ENCODE assay signal across 8 mouse cellular contexts in genomic region chr10:40247166-40247716, GRCm38 (mm10). TPM values are rescaled to one million over a fixed set of nuclear protein-coding genes. Genes with fewer than 3 reads are reported as not detected.
A peak's percentile ranks its signal among the peaks of the same experiment; 100 is the strongest.
DNase-seq lines count a peak whose midpoint lies in the region; ATAC-seq and TF ChIP-seq lines count a peak whose summit lies in the region.

No protein-coding gene starts in this region.

- TF ChIP-seq CTCF in bone marrow macrophage, adult 2 months (IDR thresholded peaks at IDR 0.05; ENCODE audit: low read depth, low read length): no peak
- TF ChIP-seq CTCF in forebrain, postnatal 0 days (IDR thresholded peaks at IDR 0.05; ENCODE audit: low read depth): no peak

- H3K27ac ChIP-seq in kidney, embryonic 15.5 days: peak overlapping the region; percentile 76
- peak overlapping the region; percentile 40; the same call in 1 of the 2 replicates for H3K27ac ChIP-seq in bone marrow macrophage, adult 2 months (ENCODE audit: insufficient read depth, low read depth, low read length)
- peak overlapping the region; percentile 80 for H3K27ac ChIP-seq in forebrain, postnatal 0 days (ENCODE audit: low read depth, low read length)
- peak overlapping the region; percentile 41 for H3K27ac ChIP-seq in midbrain, embryonic 11.5 days (ENCODE audit: low read depth, low read length)

- 0 out of 2 replicates have a peak, but pooled peaks cover 3% of the 10 kb centered on the region for H3K4me1 ChIP-seq in kidney, embryonic 15.5 days
- H3K4me1 ChIP-seq in bone marrow macrophage, adult 2 months (ENCODE audit: control insufficient read depth, insufficient read depth, low read length): peaks cover 18% of the 10 kb centered on the region
- 0 out of 2 replicates have a peak, but pooled peaks cover 7% of the 10 kb centered on the region for H3K4me1 ChIP-seq in forebrain, postnatal 0 days (ENCODE audit: insufficient read depth)
- peaks cover 3% of the 10 kb centered on the region; the same call in 1 of the 2 replicates for H3K4me1 ChIP-seq in midbrain, embryonic 11.5 days (ENCODE audit: control insufficient read depth, insufficient read depth, low read length)

- 27% methylated on average over 11 of the region's 11 CpGs for WGBS in kidney, embryonic 15.5 days
- 29% methylated on average over 11 of the region's 11 CpGs for WGBS in forebrain, postnatal 0 days
- WGBS in midbrain, embryonic 11.5 days: 39% methylated on average over 11 of the region's 11 CpGs

- peak overlapping the region; percentile 76 for H3K4me3 ChIP-seq in kidney, embryonic 15.5 days (replicated peaks)
- peak overlapping the region; percentile 88 for H3K4me3 ChIP-seq in bone marrow macrophage, adult 2 months (ENCODE audit: insufficient read depth, low read length)
- H3K4me3 ChIP-seq in forebrain, postnatal 0 days (ENCODE audit: low read depth, low read length): peak overlapping the region; percentile 66
- H3K4me3 ChIP-seq in midbrain, embryonic 11.5 days (ENCODE audit: low read depth, low read length): peak overlapping the region; percentile 52

- peaks cover 70% of the 10 kb centered on the region for H3K36me3 ChIP-seq in kidney, embryonic 15.5 days
- H3K36me3 ChIP-seq in forebrain, postnatal 0 days (ENCODE audit: insufficient read depth): peaks cover 49% of the 10 kb centered on the region
- H3K36me3 ChIP-seq in midbrain, embryonic 11.5 days (ENCODE audit: control insufficient read depth, insufficient read depth, low read length): peaks cover 6% of the 10 kb centered on the region; the same call in 1 of the 2 replicates

- no peak overlapping the region for H3K9ac ChIP-seq in kidney, embryonic 15.5 days
- peak overlapping the region; percentile 53 for H3K9ac ChIP-seq in forebrain, postnatal 0 days
- H3K9ac ChIP-seq in midbrain, embryonic 11.5 days (ENCODE audit: low read length): peak overlapping the region; percentile 66; the same call in 1 of the 2 replicates

- no peak for DNase-seq in kidney, postnatal 14 days
- DNase-seq in forebrain, postnatal 0 days: no peak
- peak; percentile 84 for DNase-seq in midbrain, embryonic 11.5 days (ENCODE audit: low spot score, missing footprints)
- no peak for DNase-seq in layer of hippocampus, adult 18-20 months (ENCODE audit: low spot score in 2 of 2)
- no peak for DNase-seq in right cerebral cortex, postnatal 14 days
- no peak for DNase-seq in gastrocnemius, postnatal 14 days

- intact Hi-C loops in gastrocnemius, postnatal 14 days (cut with DNase I; ENCODE audit: low total_unique reads): no loop called here

- no peaks in the 10 kb centered on the region for H3K27me3 ChIP-seq in kidney, embryonic 15.5 days
- H3K27me3 ChIP-seq in forebrain, postnatal 0 days (ENCODE audit: insufficient read depth, low read length): no peaks in the 10 kb centered on the region
- H3K27me3 ChIP-seq in midbrain, embryonic 11.5 days (ENCODE audit: control insufficient read depth, insufficient read depth, low read length): no peaks in the 10 kb centered on the region

- H3K9me3 ChIP-seq in kidney, embryonic 15.5 days (replicated peaks): no peaks in the 10 kb centered on the region
- H3K9me3 ChIP-seq in forebrain, postnatal 0 days (ENCODE audit: low read length): no peaks in the 10 kb centered on the region
- H3K9me3 ChIP-seq in midbrain, embryonic 11.5 days (ENCODE audit: control insufficient read depth, low read length): no peaks in the 10 kb centered on the region

- no peak for TF ChIP-seq POLR2A in bone marrow macrophage, adult 2 months (IDR thresholded peaks at IDR 0.05; ENCODE audit: borderline replicate concordance, low read depth, low read length)

- H3K4me2 ChIP-seq in kidney, embryonic 15.5 days: peak overlapping the region; percentile 73
- H3K4me2 ChIP-seq in forebrain, postnatal 0 days (ENCODE audit: low read depth): peak overlapping the region; percentile 69
- peak overlapping the region; percentile 44 for H3K4me2 ChIP-seq in midbrain, embryonic 11.5 days

- peak; percentile 49 for ATAC-seq in kidney, embryonic 15.5 days (replicated peaks; ENCODE audit: low FRiP score)
- peak; percentile 33 for ATAC-seq in forebrain, postnatal 0 days
- peak; percentile 31 for ATAC-seq in midbrain, embryonic 11.5 days (ENCODE audit: low FRiP score)

RNA-seq across cellular contexts. Expression of gene Rpf2, which starts 0.4 kb away (rescaled TPM):
- 67.1 and 73.9 TPM in 2 replicates for polyA plus RNA-seq in kidney, embryonic 15.5 days (2015; fragmentation: Nextera tagmentation; extraction: Ambion mirVana)
- 27.4 and 28.9 TPM in 2 replicates for polyA plus RNA-seq in bone marrow macrophage, adult 2 months (2012; ENCODE audit: insufficient read depth, insufficient read length, missing spikeins)
- total RNA-seq in forebrain, postnatal 0 days (2014; rRNA removed): 39.9 and 43.9 TPM in 2 replicates
- 66.7 and 74.3 TPM in 2 replicates for polyA plus RNA-seq in forebrain, postnatal 0 days (2015; fragmentation: Nextera tagmentation; extraction: Ambion mirVana)
- 87.2 and 94.7 TPM in 2 replicates for polyA plus RNA-seq in midbrain, embryonic 11.5 days (2014; fragmentation: Nextera tagmentation; extraction: Ambion mirVana)
- 10 to 100 TPM; 19.2 to 20.4 TPM for total RNA-seq in layer of hippocampus, adult 18-20 months (2021)
- total RNA-seq in gastrocnemius, postnatal 14 days (2021): 10 to 100 TPM; 16.2 to 19.2 TPM

RNA-seq across cellular contexts. Expression of gene Gtf3c6, which starts 10.7 kb away (rescaled TPM):
- polyA plus RNA-seq in kidney, embryonic 15.5 days (2015; fragmentation: Nextera tagmentation; extraction: Ambion mirVana): 106 and 109 TPM in 2 replicates
- 36.4 and 47.3 TPM in 2 replicates for polyA plus RNA-seq in bone marrow macrophage, adult 2 months (2012; ENCODE audit: insufficient read depth, insufficient read length, missing spikeins)
- total RNA-seq in forebrain, postnatal 0 days (2014; rRNA removed): 35.0 and 41.9 TPM in 2 replicates
- 45.4 and 55.0 TPM in 2 replicates for polyA plus RNA-seq in forebrain, postnatal 0 days (2015; fragmentation: Nextera tagmentation; extraction: Ambion mirVana)
- polyA plus RNA-seq in midbrain, embryonic 11.5 days (2014; fragmentation: Nextera tagmentation; extraction: Ambion mirVana): 133 and 139 TPM in 2 replicates
- total RNA-seq in layer of hippocampus, adult 18-20 months (2021): 10 to 100 TPM; 23.2 to 27.2 TPM
- 10 to 100 TPM; 19.1 to 21.5 TPM for total RNA-seq in gastrocnemius, postnatal 14 days (2021)

RNA-seq across cellular contexts. Expression of gene Amd1, which starts 54.7 kb away (rescaled TPM):
- 64.6 and 65.5 TPM in 2 replicates for polyA plus RNA-seq in kidney, embryonic 15.5 days (2015; fragmentation: Nextera tagmentation; extraction: Ambion mirVana)
- 40.0 and 44.2 TPM in 2 replicates for polyA plus RNA-seq in bone marrow macrophage, adult 2 months (2012; ENCODE audit: insufficient read depth, insufficient read length, missing spikeins)
- total RNA-seq in forebrain, postnatal 0 days (2014; rRNA removed): 73.9 and 75.1 TPM in 2 replicates
- polyA plus RNA-seq in forebrain, postnatal 0 days (2015; fragmentation: Nextera tagmentation; extraction: Ambion mirVana): 35.0 and 38.0 TPM in 2 replicates
- 104 and 115 TPM in 2 replicates for polyA plus RNA-seq in midbrain, embryonic 11.5 days (2014; fragmentation: Nextera tagmentation; extraction: Ambion mirVana)
- total RNA-seq in layer of hippocampus, adult 18-20 months (2021): 10 to 100 TPM; 91.5 to 95.0 TPM
- total RNA-seq in gastrocnemius, postnatal 14 days (2021): 10 to 100 TPM; 20.7 to 24.8 TPM
